In genomic region chr7:35169341-35169740, GRCm38 (mm10) we compare ENCODE assay signal across 8 mouse cellular contexts. TPM values are rescaled to one million over a fixed set of nuclear protein-coding genes. Genes with fewer than 3 reads are reported as not detected.
A peak's percentile ranks its signal among the peaks of the same experiment; 100 is the strongest.
DNase-seq lines count a peak whose midpoint lies in the region.

No protein-coding gene starts in this region.

- DNase-seq in R1 (ENCODE audit: low read depth, low spot score), result peak; percentile 85
- peak; percentile 84 to 86 for DNase-seq in cerebellum, adult 18-20 months
- peak; percentile 67 to 96 for DNase-seq in frontal cortex, adult 2 months (ENCODE audit: extremely low spot score in 1 of 2, low spot score in 1 of 2)
- DNase-seq in induced T-regulatory cell, adult 2 months (ENCODE audit: low read depth), result peak; percentile 86
- DNase-seq in left cerebral cortex, adult 9 months (ENCODE audit: low spot score in 2 of 2), result peak; percentile 30 to 92
- peak; percentile 87 for DNase-seq in mesoderm, embryonic 11.5 days (ENCODE audit: low read depth, low spot score)
- DNase-seq in right cerebral cortex, postnatal 4 days, result peak; percentile 96
- peak; percentile 83 for DNase-seq in yolk sac, embryonic 10.5 days (ENCODE audit: low spot score)

RNA-seq across cellular contexts. Expression of gene Slc7a10, which starts 16.8 kb away (rescaled TPM):
- 53.4 and 55.8 TPM in 2 replicates for polyA plus RNA-seq in frontal cortex, adult 2 months (2012; rRNA removed)

RNA-seq across cellular contexts. Expression of gene Lrp3, which starts 46.0 kb away (rescaled TPM):
- 53.7 and 57.4 TPM in 2 replicates for polyA plus RNA-seq in frontal cortex, adult 2 months (2012; rRNA removed)

RNA-seq across cellular contexts. Expression of gene Cebpa, which starts 50.2 kb away (rescaled TPM):
- polyA plus RNA-seq in frontal cortex, adult 2 months (2012; rRNA removed), result 5.3 and 5.7 TPM in 2 replicates

Comparison
In these comparisons a context has a peak if more than half of its experiments do, and no peak if none do; other contexts are left out.
1. Peak in every context shown above with its lines: DNase-seq.